Mouse (Mus musculus) embryonic facial prominence, embryonic 14.5 days (tissue): ENCODE data around the gene Slc16a2. TPM values are rescaled to one million over a fixed set of nuclear protein-coding genes. Genes with fewer than 3 reads are reported as not detected.

Experiments used
- ATAC-seq: fragments of 200-750 bp; cut with Nextera tagmentation; 2 replicates; pipeline ENCODE4 v1.8.0; 2017; ENCODE audit warnings: low read depth, moderate number of reproducible peaks, moderate TSS enrichment
- DNase-seq: peaks from one replicate; pipeline ENCODE4 v3.0.0-alpha.2; 2015; ENCODE audit warnings: low spot score
- H3K27ac ChIP-seq: fragments of 300-500 bp; sonication (generic); replicated peaks from 2 replicates; pipeline ENCODE4 v1.5.1; 2014; ENCODE audit warnings: low read depth, mild to moderate bottlenecking, low read length, moderate library complexity
- H3K27me3 ChIP-seq: fragments of 300-500 bp; sonication (generic); replicated peaks from 2 replicates; pipeline ENCODE4 v1.6.1; 2014; ENCODE audit warnings: low read length; ENCODE audit not compliant: control insufficient read depth, insufficient read depth
- H3K36me3 ChIP-seq: fragments of 300-500 bp; sonication (generic); 2 replicates; pipeline ENCODE4 v1.6.1; 2014; ENCODE audit warnings: low read length, mixed read lengths; ENCODE audit not compliant: control insufficient read depth, insufficient read depth
- H3K4me1 ChIP-seq: fragments of 300-500 bp; sonication (generic); 2 replicates; pipeline ENCODE4 v1.6.1; 2014; ENCODE audit warnings: antibody characterized with exemption, low read length; ENCODE audit not compliant: control insufficient read depth, insufficient read depth
- H3K4me2 ChIP-seq: fragments of 300-500 bp; sonication (generic); 2 replicates; pipeline ENCODE4 v1.6.1; 2014; ENCODE audit warnings: low read depth, mild to moderate bottlenecking, low read length, moderate library complexity, mixed read lengths
- H3K4me3 ChIP-seq: fragments of 300-500 bp; sonication (generic); 2 replicates; pipeline ENCODE4 v1.5.1; 2014; ENCODE audit warnings: low read depth, mild to moderate bottlenecking, low read length
- H3K9ac ChIP-seq: fragments of 300-500 bp; sonication (generic); 2 replicates; pipeline ENCODE4 v1.6.1; 2014; ENCODE audit warnings: low read depth, mild to moderate bottlenecking, low read length, moderate library complexity, mixed read lengths
- H3K9me3 ChIP-seq: fragments of 300-500 bp; sonication (generic); 2 replicates; pipeline ENCODE4 v1.6.1; 2016; ENCODE audit warnings: low read length; ENCODE audit not compliant: control insufficient read depth
- WGBS: fragments of 180-500 bp; shearing (Covaris S2); extraction: QIAGEN DNeasy Blood & Tissue Kit; methylation state at CpG from one replicate; pipeline ENCODE4 v1.1.7; 2014; 5-methylcytosine and 5-hydroxymethylcytosine counted together
- polyA plus RNA-seq: library from polyadenylated mRNA; unstranded; fragments of >200 nt; fragmentation: Nextera tagmentation; extraction: Ambion mirVana; gene quantifications from 2 replicates; pipeline ENCODE4 v1.2.1, GENCODE M21; 2014

The Slc16a2 gene
- polyA plus RNA-seq, 1 experiment from 2014 or later, result 34.7 TPM

- 52% methylated on average over 6 of the region's 6 CpGs for WGBS
- H3K36me3 ChIP-seq, result no peaks in the 10 kb centered on the region
- no peak overlapping the region for H3K27ac ChIP-seq
- ATAC-seq (no peak), DNase-seq (no peak)
- peak overlapping the region; percentile 62 for H3K4me2 ChIP-seq
- H3K9ac ChIP-seq, result no peak overlapping the region
- no peaks in the 10 kb centered on the region for H3K9me3 ChIP-seq
- peak overlapping the region; percentile 54 for H3K4me3 ChIP-seq
- H3K4me1 ChIP-seq, result peaks cover 7% of the 10 kb centered on the region; the same call in 1 of the 2 replicates
- H3K27me3 ChIP-seq, result peaks cover 45% of the 10 kb centered on the region
These were observed 2.5 kb downstream of the Slc16a2 start for GRCm38 (mm10) chrX:103819253-103819652.

GRCm38 (mm10) chrX:103812690-103813089 lies 9.1 kb downstream of the Slc16a2 start:
- H3K27ac ChIP-seq, result peak overlapping the region; percentile 21; the same call in 1 of the 2 replicates
- H3K9me3 ChIP-seq, result no peaks in the 10 kb centered on the region
- no peak overlapping the region for H3K4me2 ChIP-seq
- 25% methylated on average over 1 of the region's 1 CpGs for WGBS
- peaks cover 47% of the 10 kb centered on the region for H3K27me3 ChIP-seq
- no peak overlapping the region for H3K4me3 ChIP-seq
- no peaks in the 10 kb centered on the region for H3K4me1 ChIP-seq
- H3K9ac ChIP-seq, result no peak overlapping the region
- ATAC-seq, result peak; percentile 53
- H3K36me3 ChIP-seq, result no peaks in the 10 kb centered on the region
- peak; percentile 45 for DNase-seq

- Histone ChIP-seq H3K36me3 (no peaks in the 10 kb centered on the region), H3K4me1 (no peaks in the 10 kb centered on the region), H3K4me2 (no peak overlapping the region), H3K9ac (no peak overlapping the region), H3K27me3 (peaks cover 47% of the 10 kb centered on the region), H3K27ac (no peak overlapping the region), H3K9me3 (no peaks in the 10 kb centered on the region), H3K4me3 (no peak overlapping the region)
- no peak for ATAC-seq
- WGBS, result 63% methylated on average over 1 of the region's 1 CpGs
- DNase-seq, result no peak
These were observed 11.3 kb downstream of the Slc16a2 start for GRCm38 (mm10) chrX:103810483-103810882.

GRCm38 (mm10) chrX:103806373-103806772 lies 15.4 kb downstream of the Slc16a2 start:
- Histone ChIP-seq H3K4me1 (no peaks in the 10 kb centered on the region), H3K4me2 (no peak overlapping the region), H3K36me3 (no peaks in the 10 kb centered on the region), H3K27ac (no peak overlapping the region), H3K9ac (no peak overlapping the region), H3K27me3 (peaks cover 41% of the 10 kb centered on the region), H3K4me3 (no peak overlapping the region), H3K9me3 (no peaks in the 10 kb centered on the region)
- DNase-seq (no peak), ATAC-seq (no peak)
- 60% methylated on average over 4 of the region's 4 CpGs for WGBS

GRCm38 (mm10) chrX:103796961-103797360 lies 24.8 kb downstream of the Slc16a2 start:
- ATAC-seq (no peak), DNase-seq (no peak)
- no peak overlapping the region for H3K27ac ChIP-seq
- WGBS, result 80% methylated on average over 1 of the region's 1 CpGs
- no peaks in the 10 kb centered on the region for H3K36me3 ChIP-seq
- H3K27me3 ChIP-seq, result peaks cover 20% of the 10 kb centered on the region
- no peak overlapping the region for H3K4me3 ChIP-seq
- no peak overlapping the region for H3K4me2 ChIP-seq
- no peaks in the 10 kb centered on the region for H3K9me3 ChIP-seq
- H3K4me1 ChIP-seq, result 0 out of 2 replicates have a peak, but pooled peaks cover 5% of the 10 kb centered on the region
- H3K9ac ChIP-seq, result no peak overlapping the region

DNA sequence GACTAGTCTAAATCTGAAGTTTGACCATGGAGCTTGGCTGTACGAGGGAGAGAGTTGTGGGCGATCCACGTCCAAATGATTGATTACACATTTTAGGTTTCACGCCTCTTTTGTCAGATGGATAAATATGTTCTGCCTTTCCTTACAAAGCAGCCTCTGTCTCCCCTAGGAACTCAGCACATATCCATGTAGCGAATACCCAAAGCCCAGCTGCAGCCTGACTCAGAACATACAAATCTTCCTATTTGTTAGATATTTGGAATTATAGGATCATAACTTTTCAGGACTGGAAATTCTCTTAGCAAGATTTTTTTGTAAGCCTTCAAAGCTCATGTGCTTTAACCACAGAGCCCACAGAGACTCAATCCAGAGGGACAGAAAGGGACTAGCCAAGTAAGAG lies 26.3 kb downstream of the Slc16a2 start:
- peaks cover 28% of the 10 kb centered on the region for H3K27me3 ChIP-seq
- H3K36me3 ChIP-seq, result no peaks in the 10 kb centered on the region
- no peak for DNase-seq
- H3K9ac ChIP-seq, result no peak overlapping the region
- H3K4me2 ChIP-seq, result no peak overlapping the region
- no peak overlapping the region for H3K4me3 ChIP-seq
- H3K27ac ChIP-seq, result no peak overlapping the region
- no peaks in the 10 kb centered on the region for H3K9me3 ChIP-seq
- WGBS, result 59% methylated on average over 5 of the region's 5 CpGs
- 0 out of 2 replicates have a peak, but pooled peaks cover 5% of the 10 kb centered on the region for H3K4me1 ChIP-seq
- ATAC-seq, result no peak

DNA sequence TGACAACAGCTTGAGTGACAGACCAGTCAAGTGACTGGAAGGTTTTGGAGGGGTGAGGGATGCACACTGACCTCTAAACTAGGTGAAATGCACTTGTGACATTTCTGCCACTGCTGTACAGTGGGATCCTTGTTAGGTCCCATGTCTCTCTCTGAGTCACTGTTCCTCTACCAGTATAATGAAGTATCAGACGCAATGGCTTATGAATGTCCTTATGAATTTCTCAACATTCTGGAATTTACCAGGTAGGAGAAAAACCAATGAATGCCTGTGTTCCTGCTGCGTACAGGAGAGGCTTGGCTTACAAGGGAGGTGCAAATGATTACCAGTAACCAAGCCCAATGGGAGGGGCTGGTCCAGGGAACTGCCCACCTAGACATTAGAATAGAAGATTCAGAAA lies 30.5 kb downstream of the Slc16a2 start:
- WGBS, result 75% methylated on average over 2 of the region's 2 CpGs

DNA sequence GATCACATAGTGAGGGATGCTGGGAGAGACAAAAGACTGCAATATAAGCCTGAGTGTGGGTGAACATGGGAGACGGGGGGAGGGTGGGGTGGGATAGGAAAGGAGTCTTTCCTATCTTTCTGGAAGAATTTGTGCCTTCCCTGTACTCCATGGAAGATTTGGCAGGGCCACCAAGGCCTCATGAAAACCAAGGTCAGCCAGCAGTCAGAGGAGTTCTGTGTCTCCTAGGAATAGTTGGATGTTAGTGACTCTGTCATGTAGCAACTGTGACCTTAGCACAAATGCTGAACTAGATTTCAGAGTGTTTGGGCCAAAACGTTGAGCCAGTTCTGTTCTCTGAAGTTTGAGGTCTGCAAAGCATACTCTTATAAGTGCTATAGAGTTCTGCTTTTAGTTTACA lies 36.1 kb downstream of the Slc16a2 start:
- Histone ChIP-seq H3K4me2 (no peak overlapping the region), H3K27ac (no peak overlapping the region), H3K4me3 (no peak overlapping the region), H3K9me3 (no peaks in the 10 kb centered on the region), H3K27me3 (peaks cover 27% of the 10 kb centered on the region), H3K36me3 (no peaks in the 10 kb centered on the region), H3K4me1 (no peaks in the 10 kb centered on the region), H3K9ac (no peak overlapping the region)
- no peak for ATAC-seq
- DNase-seq, result no peak
- 58% methylated on average over 2 of the region's 2 CpGs for WGBS

More for the DNA sequence above, 30.5 kb downstream of the Slc16a2 start:
- no peak overlapping the region for H3K4me3 ChIP-seq
- no peak for DNase-seq
- H3K27me3 ChIP-seq, result peaks cover 26% of the 10 kb centered on the region
- no peak for ATAC-seq
- no peak overlapping the region for H3K9ac ChIP-seq
- no peak overlapping the region for H3K4me2 ChIP-seq
- H3K36me3 ChIP-seq, result no peaks in the 10 kb centered on the region
- no peaks in the 10 kb centered on the region for H3K9me3 ChIP-seq
- no peaks in the 10 kb centered on the region for H3K4me1 ChIP-seq
- no peak overlapping the region for H3K27ac ChIP-seq

DNA sequence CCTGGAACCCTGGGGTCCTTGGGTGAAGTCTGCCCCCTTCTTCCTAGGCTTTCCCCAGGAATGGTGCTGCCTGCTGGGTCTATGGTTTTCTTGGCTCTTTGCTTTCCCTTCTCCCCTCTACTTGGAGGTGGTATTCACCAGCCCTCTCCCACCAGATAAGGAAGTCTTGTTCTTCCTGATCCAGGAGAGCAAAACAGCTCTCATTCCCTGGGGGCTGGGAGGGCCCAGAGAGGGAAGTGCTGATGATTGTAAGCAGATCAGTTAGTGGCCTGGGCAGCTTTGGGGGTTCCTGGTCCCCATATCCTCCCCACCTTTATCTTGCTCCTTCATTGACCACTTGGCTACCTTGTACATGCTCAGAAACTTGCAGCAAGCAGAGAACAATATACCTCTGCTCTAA lies 45.4 kb downstream of the Slc16a2 start:
- Histone ChIP-seq H3K9ac (no peak overlapping the region), H3K27ac (no peak overlapping the region), H3K4me1 (no peaks in the 10 kb centered on the region), H3K4me3 (no peak overlapping the region), H3K9me3 (no peaks in the 10 kb centered on the region), H3K4me2 (no peak overlapping the region), H3K27me3 (peaks cover 10% of the 10 kb centered on the region), H3K36me3 (no peaks in the 10 kb centered on the region)
- ATAC-seq, result no peak
- no peak for DNase-seq
